ENCODE assay signal across 8 mouse cellular contexts in genomic region chr11:48774443-48775298, GRCm38 (mm10). TPM values are rescaled to one million over a fixed set of nuclear protein-coding genes. Genes with fewer than 3 reads are reported as not detected.
A peak's percentile ranks its signal among the peaks of the same experiment; 100 is the strongest.
DNase-seq lines count a peak whose midpoint lies in the region; ATAC-seq and TF ChIP-seq lines count a peak whose summit lies in the region.

No protein-coding gene starts in this region.

- TF ChIP-seq EP300 in heart, adult 2 months (IDR thresholded peaks at IDR 0.05; ENCODE audit: insufficient read depth, low read depth, low read length): no peak

- peak; percentile 78 for TF ChIP-seq CTCF in heart, adult 2 months (IDR thresholded peaks at IDR 0.05)

- no peaks in the 10 kb centered on the region for H3K36me3 ChIP-seq in heart, adult 2 months (ENCODE audit: control insufficient read depth, insufficient read depth, low read length)
- H3K36me3 ChIP-seq in forebrain, embryonic 11.5 days (ENCODE audit: control insufficient read depth, insufficient read depth, low read length): no peaks in the 10 kb centered on the region
- no peaks in the 10 kb centered on the region for H3K36me3 ChIP-seq in hindbrain, embryonic 16.5 days (ENCODE audit: control insufficient read depth, insufficient read depth, low read length)
- H3K36me3 ChIP-seq in limb, embryonic 12.5 days: no peaks in the 10 kb centered on the region
- no peaks in the 10 kb centered on the region for H3K36me3 ChIP-seq in midbrain, embryonic 11.5 days (ENCODE audit: control insufficient read depth, insufficient read depth, low read length)

- H3K4me1 ChIP-seq in heart, adult 2 months (ENCODE audit: control insufficient read depth, insufficient read depth, low read length): no peaks in the 10 kb centered on the region
- H3K4me1 ChIP-seq in forebrain, embryonic 11.5 days (replicated peaks; ENCODE audit: control insufficient read depth, insufficient read depth, low read length): no peaks in the 10 kb centered on the region
- peaks cover 5% of the 10 kb centered on the region for H3K4me1 ChIP-seq in hindbrain, embryonic 16.5 days (ENCODE audit: control insufficient read depth, insufficient read depth, low read depth, low read length)
- peaks cover 6% of the 10 kb centered on the region; the same call in 1 of the 2 replicates for H3K4me1 ChIP-seq in limb, embryonic 12.5 days (replicated peaks)
- no peaks in the 10 kb centered on the region for H3K4me1 ChIP-seq in midbrain, embryonic 11.5 days (ENCODE audit: control insufficient read depth, insufficient read depth, low read length)

- H3K27ac ChIP-seq in heart, adult 2 months: no peak overlapping the region
- H3K27ac ChIP-seq in forebrain, embryonic 11.5 days (ENCODE audit: low read depth, low read length): no peak overlapping the region
- H3K27ac ChIP-seq in hindbrain, embryonic 16.5 days (ENCODE audit: low read depth, low read length): no peak overlapping the region
- H3K27ac ChIP-seq in limb, embryonic 12.5 days: no peak overlapping the region
- no peak overlapping the region for H3K27ac ChIP-seq in midbrain, embryonic 11.5 days (ENCODE audit: low read depth, low read length)

- H3K9ac ChIP-seq in heart, adult 2 months (ENCODE audit: low read depth, low read length): no peak overlapping the region
- no peak overlapping the region for H3K9ac ChIP-seq in forebrain, embryonic 11.5 days (ENCODE audit: low read length)
- H3K9ac ChIP-seq in hindbrain, embryonic 16.5 days (ENCODE audit: low read depth, low read length): no peak overlapping the region
- H3K9ac ChIP-seq in limb, embryonic 12.5 days (replicated peaks): no peak overlapping the region
- H3K9ac ChIP-seq in midbrain, embryonic 11.5 days (ENCODE audit: low read length): no peak overlapping the region

- no peak for TF ChIP-seq POLR2A in heart, adult 2 months (IDR thresholded peaks at IDR 0.05; ENCODE audit: insufficient read depth, low read depth, low read length)

- H3K27me3 ChIP-seq in heart, adult 2 months (ENCODE audit: control insufficient read depth, insufficient read depth, low read length): no peaks in the 10 kb centered on the region
- H3K27me3 ChIP-seq in forebrain, embryonic 11.5 days (ENCODE audit: control insufficient read depth, insufficient read depth, low read length): no peaks in the 10 kb centered on the region
- 0 out of 2 replicates have a peak, but pooled peaks cover 2% of the 10 kb centered on the region for H3K27me3 ChIP-seq in hindbrain, embryonic 16.5 days (replicated peaks; ENCODE audit: control insufficient read depth, insufficient read depth, low read length)
- 0 out of 2 replicates have a peak, but pooled peaks cover 3% of the 10 kb centered on the region for H3K27me3 ChIP-seq in limb, embryonic 12.5 days
- no peaks in the 10 kb centered on the region for H3K27me3 ChIP-seq in midbrain, embryonic 11.5 days (ENCODE audit: control insufficient read depth, insufficient read depth, low read length)

- no peaks in the 10 kb centered on the region for H3K79me2 ChIP-seq in heart, adult 2 months (replicated peaks; ENCODE audit: control insufficient read depth, insufficient read depth, low read length)

- peak; percentile 42 for ATAC-seq in forebrain, embryonic 11.5 days (replicated peaks; ENCODE audit: low FRiP score)
- ATAC-seq in hindbrain, embryonic 16.5 days: peak; percentile 71
- peak; percentile 38; the same call in 1 of the 2 replicates for ATAC-seq in limb, embryonic 12.5 days (ENCODE audit: insufficient number of reproducible peaks, insufficient read depth, low FRiP score, low TSS enrichment, low read depth)
- peak; percentile 56 for ATAC-seq in midbrain, embryonic 11.5 days (ENCODE audit: low FRiP score)

- peak; percentile 22 to 49 for DNase-seq in heart, adult 2 months
- DNase-seq in heart, adult 8-10 months (ENCODE audit: low spot score): no peak
- peak; percentile 30 for DNase-seq in adipocyte (ENCODE audit: low spot score)
- DNase-seq in forebrain, embryonic 11.5 days (ENCODE audit: low spot score): peak; percentile 73
- DNase-seq in midbrain, embryonic 11.5 days (ENCODE audit: low spot score, missing footprints): peak; percentile 98
- DNase-seq in telencephalon, adult 2 months (ENCODE audit: low read depth, low spot score): peak; percentile 40

- no peak overlapping the region for H3K4me3 ChIP-seq in heart, adult 2 months
- H3K4me3 ChIP-seq in forebrain, embryonic 11.5 days (ENCODE audit: low read depth, low read length): no peak overlapping the region
- no peak overlapping the region for H3K4me3 ChIP-seq in hindbrain, embryonic 16.5 days (ENCODE audit: low read length)
- 0 out of 2 replicates have a peak overlapping the region, but pooled peaks have one; percentile 9 for H3K4me3 ChIP-seq in limb, embryonic 12.5 days (replicated peaks)
- no peak overlapping the region for H3K4me3 ChIP-seq in midbrain, embryonic 11.5 days (ENCODE audit: low read depth, low read length)

- peak overlapping the region; percentile 31; the same call in 1 of the 2 replicates for H3K4me2 ChIP-seq in forebrain, embryonic 11.5 days (ENCODE audit: low read depth, low read length, severe bottlenecking)
- peak overlapping the region; percentile 48 for H3K4me2 ChIP-seq in hindbrain, embryonic 16.5 days (ENCODE audit: low read length)
- peak overlapping the region; percentile 43 for H3K4me2 ChIP-seq in limb, embryonic 12.5 days
- H3K4me2 ChIP-seq in midbrain, embryonic 11.5 days: no peak overlapping the region

- WGBS in heart, adult 2 months: 41% methylated on average over 17 of the region's 17 CpGs
- WGBS in forebrain, embryonic 11.5 days: 35% methylated on average over 17 of the region's 17 CpGs
- 35% methylated on average over 17 of the region's 17 CpGs for WGBS in hindbrain, embryonic 16.5 days
- 33% methylated on average over 17 of the region's 17 CpGs for WGBS in limb, embryonic 12.5 days
- 40% methylated on average over 17 of the region's 17 CpGs for WGBS in midbrain, embryonic 11.5 days

- intact Hi-C loops in heart, adult 2 months (cut with DNase I): no loop called here

- no peaks in the 10 kb centered on the region for H3K9me3 ChIP-seq in forebrain, embryonic 11.5 days (ENCODE audit: control insufficient read depth, low read length)
- H3K9me3 ChIP-seq in hindbrain, embryonic 16.5 days (ENCODE audit: control insufficient read depth, low read length): no peaks in the 10 kb centered on the region
- H3K9me3 ChIP-seq in limb, embryonic 12.5 days: no peaks in the 10 kb centered on the region
- H3K9me3 ChIP-seq in midbrain, embryonic 11.5 days (ENCODE audit: control insufficient read depth, low read length): no peaks in the 10 kb centered on the region

RNA-seq across cellular contexts. Expression of gene Rack1, which starts 25.5 kb away (rescaled TPM):
- total RNA-seq in heart, adult 2 months (2021): 100 to 1,000 TPM; 337 to 437 TPM
- polyA plus RNA-seq in heart, adult 2 months (2012; rRNA removed): 867 and 1,301 TPM in 2 replicates
- 100 to 1,000 TPM; 385 to 495 (median 425) TPM for total RNA-seq in heart, adult 8-10 months (2022)
- 648 and 653 TPM in 2 replicates for polyA plus RNA-seq in forebrain, embryonic 11.5 days (2014; fragmentation: Nextera tagmentation; extraction: Ambion mirVana)
- 343 and 349 TPM in 2 replicates for polyA plus RNA-seq in hindbrain, embryonic 16.5 days (2015; fragmentation: Nextera tagmentation; extraction: Ambion mirVana)
- polyA plus RNA-seq in limb, embryonic 12.5 days (2016; fragmentation: Nextera tagmentation; extraction: Ambion mirVana): 646 and 685 TPM in 2 replicates
- 592 and 633 TPM in 2 replicates for polyA plus RNA-seq in midbrain, embryonic 11.5 days (2014; fragmentation: Nextera tagmentation; extraction: Ambion mirVana)

RNA-seq across cellular contexts. Expression of gene Trim41, which starts 42.5 kb away (rescaled TPM):
- total RNA-seq in heart, adult 2 months (2021): 10 to 100 TPM; 19.8 to 19.9 TPM
- polyA plus RNA-seq in heart, adult 2 months (2012; rRNA removed): 19.1 and 19.3 TPM in 2 replicates
- total RNA-seq in heart, adult 8-10 months (2022): 10 to 100 TPM; 22.2 to 28.9 (median 23.8) TPM
- 4.5 and 5.6 TPM in 2 replicates for polyA plus RNA-seq in forebrain, embryonic 11.5 days (2014; fragmentation: Nextera tagmentation; extraction: Ambion mirVana)
- 6.5 and 7.1 TPM in 2 replicates for polyA plus RNA-seq in hindbrain, embryonic 16.5 days (2015; fragmentation: Nextera tagmentation; extraction: Ambion mirVana)
- 6.0 and 7.3 TPM in 2 replicates for polyA plus RNA-seq in limb, embryonic 12.5 days (2016; fragmentation: Nextera tagmentation; extraction: Ambion mirVana)
- polyA plus RNA-seq in midbrain, embryonic 11.5 days (2014; fragmentation: Nextera tagmentation; extraction: Ambion mirVana): 3.6 and 3.9 TPM in 2 replicates

RNA-seq across cellular contexts. Expression of gene Trim7, which starts 51.3 kb away (rescaled TPM):
- total RNA-seq in heart, adult 2 months (2021): 10 to 100 TPM; 18.2 to 18.4 TPM
- polyA plus RNA-seq in heart, adult 2 months (2012; rRNA removed): 27.9 and 32.6 TPM in 2 replicates
- 10 to 100 TPM; 15.6 to 31.7 (median 17.5) TPM for total RNA-seq in heart, adult 8-10 months (2022)
- polyA plus RNA-seq in forebrain, embryonic 11.5 days (2014; fragmentation: Nextera tagmentation; extraction: Ambion mirVana): 0.51 and 2.1 TPM in 2 replicates
- polyA plus RNA-seq in hindbrain, embryonic 16.5 days (2015; fragmentation: Nextera tagmentation; extraction: Ambion mirVana): 1.7 and 2.7 TPM in 2 replicates
- 0.34 and 1.3 TPM in 2 replicates for polyA plus RNA-seq in limb, embryonic 12.5 days (2016; fragmentation: Nextera tagmentation; extraction: Ambion mirVana)
- 0.40 and 0.73 TPM in 2 replicates for polyA plus RNA-seq in midbrain, embryonic 11.5 days (2014; fragmentation: Nextera tagmentation; extraction: Ambion mirVana)

RNA-seq across cellular contexts. Expression of gene Gm12184, which starts 51.8 kb away (rescaled TPM):
- total RNA-seq in heart, adult 2 months (2021): 1 to 10 TPM; 3.8 to 3.9 TPM
- polyA plus RNA-seq in heart, adult 2 months (2012; rRNA removed): 18.8 and 28.2 TPM in 2 replicates
- 1 to 10 TPM; 1.6 to 5.4 (median 3.7) TPM for total RNA-seq in heart, adult 8-10 months (2022)
- 12.3 and 12.7 TPM in 2 replicates for polyA plus RNA-seq in forebrain, embryonic 11.5 days (2014; fragmentation: Nextera tagmentation; extraction: Ambion mirVana)
- polyA plus RNA-seq in hindbrain, embryonic 16.5 days (2015; fragmentation: Nextera tagmentation; extraction: Ambion mirVana): 1.1 and 2.3 TPM in 2 replicates
- polyA plus RNA-seq in limb, embryonic 12.5 days (2016; fragmentation: Nextera tagmentation; extraction: Ambion mirVana): 4.2 and 13.6 TPM in 2 replicates
- polyA plus RNA-seq in midbrain, embryonic 11.5 days (2014; fragmentation: Nextera tagmentation; extraction: Ambion mirVana): 7.4 and 11.5 TPM in 2 replicates
